Mouse (Mus musculus) cerebellum, adult 9-10 months (tissue): ENCODE measurements at regions not wholly inside any gene's neighbourhood (a gene's known extent, or its start where the extent isn't known, plus 50 kb on each side); places are given as distances from the start of the nearest gene placed in this dataset.
A peak's percentile ranks its signal among the peaks of the same experiment; 100 is the strongest.

Source experiments
- DNase-seq: peaks from one replicate; pipeline ENCODE4 v3.0.0; 2022

GRCm38 (mm10) chr11:65490426-65490825 lies 220.6 kb upstream of the Myocd start:
- no peak for DNase-seq

- peak; percentile 71 for DNase-seq
Measured at GRCm38 (mm10) chr11:65475821-65476540, 206.2 kb upstream of the Myocd start.

- DNase-seq: peak; percentile 86
Measured at GRCm38 (mm10) chr11:65475302-65475701, 205.5 kb upstream of the Myocd start.

- DNase-seq: no peak
Measured at GRCm38 (mm10) chr11:65469762-65470741, 200.3 kb upstream of the Myocd start.

- DNase-seq: no peak
Measured at GRCm38 (mm10) chr11:65461044-65461443, 191.3 kb upstream of the Myocd start.

- DNase-seq: no peak
Measured at GRCm38 (mm10) chr11:65448436-65448835, 178.6 kb upstream of the Myocd start.

GRCm38 (mm10) chr11:65443466-65444024 lies 173.8 kb upstream of the Myocd start:
- DNase-seq: no peak

- peak; percentile 45 for DNase-seq
Measured at GRCm38 (mm10) chr11:65435699-65436161, 165.9 kb upstream of the Myocd start.

GRCm38 (mm10) chr11:65421889-65422288 lies 152.1 kb upstream of the Myocd start:
- no peak for DNase-seq

GRCm38 (mm10) chr11:65408621-65409020 lies 138.8 kb upstream of the Myocd start:
- DNase-seq: peak; percentile 7

GRCm38 (mm10) chr11:65402460-65403154 lies 132.8 kb upstream of the Myocd start:
- peak; percentile 81 for DNase-seq

GRCm38 (mm10) chr11:65389238-65389637 lies 119.4 kb upstream of the Myocd start:
- DNase-seq: no peak

GRCm38 (mm10) chr11:65386291-65387061 lies 116.7 kb upstream of the Myocd start:
- DNase-seq: no peak

GRCm38 (mm10) chr11:65375361-65375760 lies 105.6 kb upstream of the Myocd start:
- DNase-seq: no peak

GRCm38 (mm10) chr11:65373136-65373535 lies 103.3 kb upstream of the Myocd start:
- DNase-seq: no peak

- no peak for DNase-seq
Measured at GRCm38 (mm10) chr11:65372309-65372811, 102.6 kb upstream of the Myocd start.

GRCm38 (mm10) chr11:65367825-65368224 lies 98.0 kb upstream of the Myocd start:
- no peak for DNase-seq

GRCm38 (mm10) chr11:65366677-65367370 lies 97.0 kb upstream of the Myocd start:
- no peak for DNase-seq

GRCm38 (mm10) chr11:65365751-65366559 lies 96.2 kb upstream of the Myocd start:
- no peak for DNase-seq

GRCm38 (mm10) chr11:65364910-65365309 lies 95.1 kb upstream of the Myocd start:
- no peak for DNase-seq
